Mouse (Mus musculus) layer of hippocampus, postnatal 36 days (tissue): ENCODE results near the gene Cnst. TPM values are rescaled to one million over a fixed set of nuclear protein-coding genes. Genes with fewer than 3 reads are reported as not detected.
"Not testable (repeated sequence)": the region's sequence is repeated elsewhere in the genome, so short reads cannot be mapped to it uniquely, and the experiment has no call there.

Source experiments
- DNase-seq, 2 experiments: peaks; one replicate each; pipeline ENCODE4 v3.0.0; 2022
- total RNA-seq, 2 experiments: library from RNA; stranded (reverse); gene quantifications; 2 replicates each; pipeline ENCODE4 v1.2.3; 2021

Cnst gene
- total RNA-seq, 2 experiments from 2014 or later: 32.9 to 36.2 TPM

DNA sequence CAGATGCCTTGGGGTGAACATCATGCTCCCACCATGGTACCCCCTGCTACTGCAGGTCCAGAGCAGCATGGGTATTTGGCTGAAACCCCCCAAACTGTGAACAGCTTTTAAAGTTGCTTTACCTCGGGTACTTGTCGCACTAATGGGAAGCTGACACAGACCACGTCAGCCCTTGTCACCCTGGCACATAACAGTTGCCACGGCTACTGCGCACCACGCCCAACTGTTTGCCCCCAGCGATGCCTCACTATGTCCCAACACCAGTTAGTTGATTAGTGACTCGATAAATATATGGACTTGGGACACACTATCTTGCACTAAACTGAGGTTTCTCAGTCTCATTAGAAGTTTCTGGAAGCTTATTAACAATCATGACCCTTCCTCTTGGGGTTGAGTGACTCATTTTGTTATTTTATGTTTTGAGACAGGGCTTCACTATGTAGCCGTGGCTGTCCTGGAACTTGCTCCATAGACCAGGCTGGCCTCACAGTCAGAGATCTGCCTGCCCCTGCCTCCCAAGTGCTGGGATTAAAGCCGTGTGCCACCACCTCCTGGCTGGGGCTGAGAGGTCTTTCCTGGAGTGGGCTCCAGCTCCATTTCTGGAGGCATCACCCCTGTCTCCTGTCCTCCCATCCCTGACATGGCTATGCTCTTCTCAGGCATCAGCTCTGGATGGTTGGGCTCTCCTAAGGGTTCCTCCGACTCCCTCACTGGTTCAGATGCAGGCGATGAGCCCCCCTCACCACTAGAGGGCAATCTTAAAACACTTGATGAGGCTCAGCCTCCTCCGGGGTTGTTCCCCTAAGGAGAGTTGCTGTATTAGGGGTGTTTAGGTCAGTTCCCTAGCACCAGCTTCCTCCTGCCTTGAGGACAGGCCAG, 99.2 kb downstream of the Cnst start:
- peak; percentile 78 to 82 for DNase-seq

DNA sequence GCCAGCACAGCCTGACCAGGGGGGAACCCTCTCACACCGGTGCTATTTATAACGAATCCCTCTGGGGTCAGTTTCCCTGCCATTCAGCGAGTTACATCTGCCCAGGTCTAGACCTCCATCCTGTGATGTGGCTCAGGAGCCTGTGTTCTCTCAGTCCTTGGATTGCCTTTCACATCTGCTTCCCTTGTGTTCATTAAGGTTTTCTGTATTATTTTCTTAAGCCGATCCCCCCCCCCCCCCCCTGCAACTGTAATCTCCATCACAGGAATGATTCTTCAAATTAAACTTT, 99.8 kb downstream of the Cnst start:
- no peak for DNase-seq

GRCm38 (mm10) chr1:179648678-179649077, 102.5 kb downstream of the Cnst start:
- not testable (repeated sequence) for DNase-seq

DNA sequence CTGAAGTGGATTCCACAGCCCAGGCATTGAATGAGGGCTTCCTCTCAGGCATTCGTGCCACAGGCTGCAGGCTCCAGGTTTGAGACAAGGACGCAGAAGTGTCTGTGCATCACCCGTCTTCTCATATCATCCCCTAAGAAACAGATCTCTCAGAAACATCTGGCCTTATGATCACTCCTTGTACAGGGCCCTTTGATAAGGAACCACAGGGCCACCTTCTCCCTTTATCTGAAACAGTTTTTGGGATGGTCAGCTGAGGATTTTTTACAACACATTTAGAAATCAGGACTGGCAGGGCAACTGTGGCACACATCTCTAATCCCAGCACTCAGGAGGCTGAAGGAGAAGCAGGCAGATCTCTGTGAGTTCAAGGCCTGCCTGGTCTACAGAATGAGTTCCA, 103.2 kb downstream of the Cnst start:
- no peak for DNase-seq

DNA sequence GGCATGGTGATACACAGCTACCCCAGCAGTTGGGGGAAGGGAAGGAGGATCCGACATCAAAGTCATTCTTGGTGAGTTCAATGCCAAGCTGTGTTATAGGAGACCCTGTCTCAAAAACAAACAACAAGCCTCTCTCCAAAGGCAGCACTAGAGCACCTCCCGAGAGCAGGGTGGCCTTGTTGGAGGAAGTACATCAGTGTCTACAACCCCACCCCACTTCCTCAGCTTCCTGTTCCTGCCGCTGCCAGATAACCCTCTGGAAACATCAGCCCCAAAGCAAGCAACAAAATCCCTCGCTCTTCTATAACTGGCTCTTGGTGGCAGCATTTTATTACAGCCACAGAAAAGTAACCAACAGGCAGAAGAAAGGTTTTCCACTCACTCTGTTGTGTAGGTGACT, 104.1 kb downstream of the Cnst start:
- DNase-seq: no peak

- DNase-seq: no peak
Observed at GRCm38 (mm10) chr1:179651224-179651623, 105.1 kb downstream of the Cnst start.

GRCm38 (mm10) chr1:179663065-179663464, 116.9 kb downstream of the Cnst start:
- no peak for DNase-seq

DNA sequence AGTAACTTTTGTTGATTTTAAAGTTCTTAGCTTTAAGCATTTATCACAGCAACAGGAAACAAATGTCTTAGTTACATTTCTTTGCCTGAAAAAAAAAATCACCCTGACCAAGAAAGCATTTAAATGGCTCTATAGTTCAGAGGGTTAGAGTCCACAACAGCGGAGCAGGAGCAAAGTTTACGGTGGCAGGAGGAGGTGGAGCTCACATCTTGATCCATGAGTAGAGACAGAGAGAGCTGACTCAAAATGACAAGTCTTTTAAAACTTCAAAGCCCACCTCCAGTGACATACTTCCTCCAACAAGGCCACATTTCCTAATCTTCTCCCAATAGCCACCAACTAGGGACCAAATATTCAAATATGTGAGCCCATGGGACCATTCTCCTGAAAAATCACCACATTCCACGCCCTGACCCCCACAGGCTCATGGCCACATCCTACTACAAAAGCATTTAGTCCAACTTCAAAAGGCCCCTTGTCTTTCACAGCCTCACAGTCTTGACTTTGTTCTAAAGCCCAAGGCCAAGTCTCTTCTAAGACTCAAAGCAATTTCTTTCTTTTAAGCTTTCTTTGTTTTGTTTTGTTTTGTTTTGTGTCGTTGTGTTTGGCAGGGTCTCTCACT, 118.2 kb downstream of the Cnst start:
- DNase-seq: no peak

DNA sequence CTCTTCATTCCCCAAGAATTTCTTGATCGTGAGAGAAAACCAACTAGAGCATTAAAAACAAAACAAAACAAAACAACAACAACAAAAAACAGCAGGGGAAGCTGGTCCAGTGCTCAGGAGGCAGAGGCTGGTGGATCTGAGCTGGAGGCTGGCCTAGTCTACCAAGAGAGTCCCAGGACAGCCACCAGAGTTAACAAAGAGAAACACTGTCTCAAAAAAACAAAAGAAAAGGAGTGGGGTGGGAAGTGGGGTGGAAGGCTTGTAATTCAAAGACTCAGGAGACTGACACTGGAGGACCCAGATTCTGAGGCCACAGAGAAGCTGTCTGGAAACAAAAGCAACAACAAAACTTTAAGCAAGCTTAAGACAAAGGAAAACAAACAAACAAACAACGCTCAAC, 120.8 kb downstream of the Cnst start:
- no peak for DNase-seq

GRCm38 (mm10) chr1:179667450-179667849, 121.3 kb downstream of the Cnst start:
- no peak for DNase-seq

DNA sequence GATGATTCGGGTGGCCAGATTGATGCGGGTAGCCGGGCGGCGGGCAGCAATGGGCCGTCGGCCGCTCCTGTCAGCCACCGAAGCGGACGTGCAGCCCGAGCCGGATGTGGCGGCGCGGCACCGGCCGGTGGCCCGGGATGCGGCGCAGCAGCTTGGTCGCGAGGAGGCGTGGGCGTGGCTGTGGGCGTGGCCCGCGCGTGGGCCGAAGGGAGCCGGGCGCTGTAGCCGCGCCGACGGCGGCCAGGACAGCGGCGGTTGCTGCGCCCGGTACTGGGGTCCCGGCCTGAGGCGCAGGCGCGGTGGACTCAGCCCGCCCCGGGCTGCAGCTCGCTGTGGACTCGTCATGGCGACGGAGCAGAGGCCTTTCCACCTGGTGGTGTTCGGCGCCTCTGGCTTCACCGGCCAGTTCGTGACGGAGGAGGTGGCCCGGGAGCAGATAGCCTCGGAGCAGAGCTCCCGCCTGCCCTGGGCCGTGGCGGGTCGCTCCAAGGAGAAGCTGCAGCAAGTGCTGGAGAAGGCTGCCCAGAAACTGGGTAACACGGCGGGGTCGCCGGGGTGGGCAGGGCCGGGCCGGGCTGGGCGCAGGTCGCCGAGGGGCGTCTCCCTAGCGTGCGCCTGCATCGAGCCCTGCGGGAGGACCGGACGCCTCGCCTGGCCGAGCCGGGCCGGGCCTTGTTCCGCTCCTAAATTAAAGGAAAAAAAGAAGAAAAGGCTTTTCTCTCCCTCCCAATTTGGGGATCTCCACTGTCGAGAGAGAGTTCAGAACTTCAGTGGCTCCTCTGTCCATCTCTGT, 122.0 kb downstream of the Cnst start, which contains the start of gene Sccpdh:
Gene Sccpdh (plus strand): TSS at position 198 of the 793 bp plus-strand sequence.
- peak; percentile 82 to 86 for DNase-seq

GRCm38 (mm10) chr1:179668836-179669537, 122.8 kb downstream of the Cnst start:
- no peak for DNase-seq

- DNase-seq: no peak
Observed at GRCm38 (mm10) chr1:179674355-179674754, 128.2 kb downstream of the Cnst start.

DNA sequence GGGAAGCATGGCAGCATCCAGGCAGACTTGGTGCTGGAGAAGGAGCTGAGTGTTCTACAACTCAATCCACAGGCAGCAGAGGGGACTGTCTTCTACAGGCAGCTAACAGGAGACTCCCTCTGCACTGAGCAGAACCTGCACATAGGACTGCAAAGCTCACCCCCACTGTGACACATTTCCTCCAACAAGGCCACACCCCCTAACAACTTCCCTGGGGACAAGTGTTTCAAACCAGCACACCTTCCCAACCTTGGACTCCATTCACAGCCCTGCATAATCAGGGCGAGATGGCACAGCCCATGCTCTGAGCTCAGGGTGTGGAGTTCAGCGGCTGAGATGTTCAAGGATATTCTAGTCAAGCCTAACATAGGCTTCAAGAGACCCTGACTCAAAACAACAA, 130.9 kb downstream of the Cnst start:
- DNase-seq: no peak

Other genes starting within 250 kb of the Cnst start
- gene Smyd3, start 28.3 kb upstream of the Cnst start, total RNA-seq: 10 to 100 TPM; 21.7 to 23.7 TPM
- gene Tfb2m, start 103 bp upstream of the Cnst start, total RNA-seq: 10 to 100 TPM; 27.0 to 27.4 TPM
- 10 to 100 TPM; 57.7 to 57.8 TPM for gene Sccpdh, start 121.8 kb downstream of the Cnst start, total RNA-seq
- under 1 TPM in 1 of 2 experiments, not detected in 1; 0.91 TPM for gene Kif28, start 198.9 kb downstream of the Cnst start, total RNA-seq